In the genomic region with DNA sequence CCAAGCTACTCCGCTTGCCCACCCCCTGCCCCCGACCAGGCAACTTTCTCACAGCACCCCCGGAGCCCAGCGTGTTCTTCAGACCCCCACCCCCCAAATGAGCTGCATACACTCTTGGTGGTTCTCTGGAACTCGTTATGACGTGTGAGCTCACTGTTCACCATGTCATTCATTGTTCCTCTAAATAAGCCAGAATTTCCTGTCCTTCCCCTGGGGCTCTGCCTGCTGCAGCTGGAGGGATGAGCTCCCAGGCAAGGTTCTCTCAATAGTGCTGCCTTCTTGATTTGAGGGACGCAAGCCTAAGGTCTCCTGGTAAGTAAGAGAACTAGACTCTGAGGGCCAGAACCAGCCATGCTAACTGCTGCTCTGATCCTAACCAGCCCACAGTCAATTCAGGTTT, we compare ENCODE assay signal across 18 mouse cellular contexts. TPM values are rescaled to one million over a fixed set of nuclear protein-coding genes. Genes with fewer than 3 reads are reported as not detected.
DNase-seq lines count a peak whose midpoint lies in the region; ATAC-seq and TF ChIP-seq lines count a peak whose summit lies in the region.
"Had no signal": no experiment of that assay in that cellular context is flagged by ENCODE, and none has a peak within 500 bp of the region (broad histone marks: within the 10 kb centered on the region; RNA-seq: fewer than 3 reads in every experiment).

No protein-coding gene starts in this region.

- H3K4me2 ChIP-seq in hindbrain, embryonic 11.5 days (replicated peaks; ENCODE audit: low read depth, low read length) = no peak overlapping the region
- H3K4me2 ChIP-seq in stomach, embryonic 14.5 days (replicated peaks; ENCODE audit: low read depth, low read length) = no peak overlapping the region
- H3K4me2 ChIP-seq in stomach, postnatal 0 days (replicated peaks; ENCODE audit: low read depth) = no peak overlapping the region
- H3K4me2 ChIP-seq in limb, embryonic 11.5 days (ENCODE audit: low read depth, severe bottlenecking) = no peak overlapping the region
- no peak overlapping the region for H3K4me2 ChIP-seq in liver, embryonic 12.5 days
- H3K4me2 ChIP-seq: heart, embryonic 13.5 days had no signal

- peak overlapping the region; percentile 83 for H3K27ac ChIP-seq in hindbrain, embryonic 10.5 days
- no peak overlapping the region for H3K27ac ChIP-seq in hindbrain, embryonic 11.5 days (ENCODE audit: low read depth, low read length)
- peak overlapping the region; percentile 90 for H3K27ac ChIP-seq in stomach, embryonic 14.5 days (ENCODE audit: low read length)
- no peak overlapping the region; the same call in 1 of the 2 replicates for H3K27ac ChIP-seq in stomach, postnatal 0 days (replicated peaks)
- peak overlapping the region; percentile 95 for H3K27ac ChIP-seq in limb, embryonic 11.5 days (replicated peaks; ENCODE audit: low read depth, low read length)
- no peak overlapping the region for H3K27ac ChIP-seq in liver, embryonic 12.5 days
- H3K27ac ChIP-seq: layer of hippocampus, adult 2 months; midbrain, embryonic 10.5 days had no signal

- TF ChIP-seq CTCF in stomach, postnatal 0 days (IDR thresholded peaks at IDR 0.05; ENCODE audit: low read depth) = no peak

- WGBS in hindbrain, embryonic 10.5 days = 69% methylated on average over 7 of the region's 7 CpGs
- 62% methylated on average over 7 of the region's 7 CpGs for WGBS in hindbrain, embryonic 11.5 days
- WGBS in stomach, embryonic 14.5 days = 74% methylated on average over 7 of the region's 7 CpGs
- WGBS in stomach, postnatal 0 days = 67% methylated on average over 7 of the region's 7 CpGs
- WGBS in limb, embryonic 11.5 days = 37% methylated on average over 7 of the region's 7 CpGs
- WGBS in liver, embryonic 12.5 days (ENCODE audit: insufficient replicate concordance) = 51% methylated on average over 7 of the region's 7 CpGs

- no peak for TF ChIP-seq EP300 in stomach, postnatal 0 days (optimal IDR thresholded peaks at IDR 0.05)

- peaks cover 13% of the 10 kb centered on the region for H3K36me3 ChIP-seq in hindbrain, embryonic 10.5 days
- H3K36me3 ChIP-seq in hindbrain, embryonic 11.5 days (ENCODE audit: control insufficient read depth, insufficient read depth, low read length) = no peaks in the 10 kb centered on the region
- H3K36me3 ChIP-seq in stomach, embryonic 14.5 days (ENCODE audit: control insufficient read depth, insufficient read depth, low read length) = no peaks in the 10 kb centered on the region
- no peaks in the 10 kb centered on the region for H3K36me3 ChIP-seq in stomach, postnatal 0 days (ENCODE audit: control insufficient read depth, insufficient read depth, low read length)
- H3K36me3 ChIP-seq in limb, embryonic 11.5 days (ENCODE audit: control insufficient read depth, insufficient read depth, low read length) = no peaks in the 10 kb centered on the region
- H3K36me3 ChIP-seq in liver, embryonic 12.5 days = no peaks in the 10 kb centered on the region
- H3K36me3 ChIP-seq: heart, embryonic 13.5 days; midbrain, embryonic 10.5 days had no signal

- no peak for ATAC-seq in hindbrain, embryonic 11.5 days (ENCODE audit: low FRiP score)
- no peak for ATAC-seq in stomach, embryonic 14.5 days (ENCODE audit: insufficient number of reproducible peaks, insufficient read depth, low FRiP score, low read depth)
- no peak for ATAC-seq in stomach, postnatal 0 days (ENCODE audit: low FRiP score, low TSS enrichment)
- no peak for ATAC-seq in limb, embryonic 11.5 days (ENCODE audit: insufficient number of reproducible peaks, low FRiP score, low TSS enrichment, low read depth)
- no peak for ATAC-seq in liver, embryonic 12.5 days

- H3K4me3 ChIP-seq in hindbrain, embryonic 10.5 days = no peak overlapping the region
- H3K4me3 ChIP-seq in hindbrain, embryonic 11.5 days (ENCODE audit: low read depth, low read length) = no peak overlapping the region
- no peak overlapping the region for H3K4me3 ChIP-seq in stomach, embryonic 14.5 days (ENCODE audit: low read depth, low read length)
- no peak overlapping the region for H3K4me3 ChIP-seq in stomach, postnatal 0 days (ENCODE audit: low read depth, low read length)
- no peak overlapping the region for H3K4me3 ChIP-seq in limb, embryonic 11.5 days (ENCODE audit: low read depth, low read length)
- H3K4me3 ChIP-seq in liver, embryonic 12.5 days = no peak overlapping the region
- H3K4me3 ChIP-seq: heart, embryonic 13.5 days; layer of hippocampus, adult 2 months; midbrain, embryonic 10.5 days had no signal

- H3K9me3 ChIP-seq in hindbrain, embryonic 10.5 days = no peaks in the 10 kb centered on the region
- no peaks in the 10 kb centered on the region for H3K9me3 ChIP-seq in hindbrain, embryonic 11.5 days (ENCODE audit: control insufficient read depth, low read length)
- no peaks in the 10 kb centered on the region for H3K9me3 ChIP-seq in stomach, embryonic 14.5 days (ENCODE audit: control insufficient read depth, low read depth, low read length)
- no peaks in the 10 kb centered on the region for H3K9me3 ChIP-seq in stomach, postnatal 0 days (ENCODE audit: control insufficient read depth, low read length)
- H3K9me3 ChIP-seq in limb, embryonic 11.5 days (ENCODE audit: control insufficient read depth, low read length) = no peaks in the 10 kb centered on the region
- H3K9me3 ChIP-seq in liver, embryonic 12.5 days (replicated peaks) = no peaks in the 10 kb centered on the region
- H3K9me3 ChIP-seq: heart, embryonic 13.5 days; midbrain, embryonic 10.5 days had no signal

- 0 out of 2 replicates have a peak, but pooled peaks cover 4% of the 10 kb centered on the region for H3K27me3 ChIP-seq in hindbrain, embryonic 10.5 days (ENCODE audit: insufficient read depth, poor library complexity, severe bottlenecking)
- no peaks in the 10 kb centered on the region; the same call in 1 of the 2 replicates for H3K27me3 ChIP-seq in hindbrain, embryonic 11.5 days (ENCODE audit: control insufficient read depth, insufficient read depth, low read length)
- no peaks in the 10 kb centered on the region for H3K27me3 ChIP-seq in stomach, embryonic 14.5 days (ENCODE audit: control insufficient read depth, insufficient read depth, low read length)
- no peaks in the 10 kb centered on the region for H3K27me3 ChIP-seq in stomach, postnatal 0 days (ENCODE audit: control insufficient read depth, insufficient read depth, low read length)
- H3K27me3 ChIP-seq in limb, embryonic 11.5 days (ENCODE audit: control insufficient read depth, insufficient read depth, low read length) = no peaks in the 10 kb centered on the region
- peaks cover 24% of the 10 kb centered on the region for H3K27me3 ChIP-seq in liver, embryonic 12.5 days (replicated peaks)

- no peak for DNase-seq in hindbrain, embryonic 10.5 days (ENCODE audit: low spot score)
- DNase-seq in hindbrain, embryonic 11.5 days (ENCODE audit: low spot score) = no peak
- no peak for DNase-seq in stomach, postnatal 0 days (ENCODE audit: low spot score)
- DNase-seq in limb, embryonic 11.5 days (ENCODE audit: low spot score) = no peak
- no peak for DNase-seq in adrenal gland, postnatal 36 days
- DNase-seq: adrenal gland, postnatal 25 days; cerebellum, adult 8-10 months; gastrocnemius, postnatal 36 days; kidney, adult 11 months; kidney, postnatal 10 days; lung, postnatal 4 days; thymus, adult 2 months had no signal

- H3K4me1 ChIP-seq in hindbrain, embryonic 10.5 days (replicated peaks) = peaks cover 56% of the 10 kb centered on the region
- peaks cover 2% of the 10 kb centered on the region for H3K4me1 ChIP-seq in hindbrain, embryonic 11.5 days (replicated peaks; ENCODE audit: control insufficient read depth, insufficient read depth, low read length)
- H3K4me1 ChIP-seq in stomach, embryonic 14.5 days (ENCODE audit: control insufficient read depth, insufficient read depth, low read length) = peaks cover 49% of the 10 kb centered on the region
- peaks cover 7% of the 10 kb centered on the region for H3K4me1 ChIP-seq in stomach, postnatal 0 days (replicated peaks; ENCODE audit: control insufficient read depth, insufficient read depth)
- peaks cover 54% of the 10 kb centered on the region for H3K4me1 ChIP-seq in limb, embryonic 11.5 days (ENCODE audit: control insufficient read depth, insufficient read depth, low read length)
- no peaks in the 10 kb centered on the region for H3K4me1 ChIP-seq in liver, embryonic 12.5 days

- H3K9ac ChIP-seq in hindbrain, embryonic 11.5 days (ENCODE audit: low read depth, low read length) = no peak overlapping the region
- H3K9ac ChIP-seq in stomach, embryonic 14.5 days (replicated peaks; ENCODE audit: low read depth, low read length) = no peak overlapping the region
- H3K9ac ChIP-seq in stomach, postnatal 0 days (ENCODE audit: low read length) = no peak overlapping the region
- no peak overlapping the region for H3K9ac ChIP-seq in limb, embryonic 11.5 days (ENCODE audit: low read length)
- H3K9ac ChIP-seq in liver, embryonic 12.5 days = no peak overlapping the region
- H3K9ac ChIP-seq: heart, embryonic 13.5 days had no signal

RNA-seq across cellular contexts. Expression of a gene that starts 59.6 kb away (rescaled TPM):
- polyA plus RNA-seq in hindbrain, embryonic 10.5 days (2016; fragmentation: Nextera tagmentation; extraction: Ambion mirVana) = 10.7 and 12.0 TPM in 2 replicates
- 11.7 and 12.0 TPM in 2 replicates for polyA plus RNA-seq in hindbrain, embryonic 11.5 days (2014; fragmentation: Nextera tagmentation; extraction: Ambion mirVana)
- polyA plus RNA-seq in stomach, embryonic 14.5 days (2014; fragmentation: Nextera tagmentation; extraction: Ambion mirVana) = 15.9 and 19.2 TPM in 2 replicates
- 10.0 and 13.1 TPM in 2 replicates for polyA plus RNA-seq in stomach, postnatal 0 days (2015; fragmentation: Nextera tagmentation; extraction: Ambion mirVana)
- polyA plus RNA-seq in limb, embryonic 11.5 days (2014; fragmentation: Nextera tagmentation; extraction: Ambion mirVana) = 12.8 and 16.4 TPM in 2 replicates
- 0.97 and 1.5 TPM in 2 replicates for polyA plus RNA-seq in liver, embryonic 12.5 days (2016; fragmentation: Nextera tagmentation; extraction: Ambion mirVana)
- 10 to 100 TPM; 21.8 to 52.7 TPM for total RNA-seq in adrenal gland, postnatal 36 days (2021)
- total RNA-seq: monocyte, adult 5-6 weeks had no signal

Comparison
In these comparisons a context has a peak if more than half of its experiments do, and no peak if none do; other contexts are left out.
1. H3K27ac ChIP-seq: peak in hindbrain, embryonic 10.5 days (single experiment), stomach, embryonic 14.5 days (single experiment) and limb, embryonic 11.5 days (single experiment); none in hindbrain, embryonic 11.5 days (single experiment), stomach, postnatal 0 days (single experiment) and liver, embryonic 12.5 days (single experiment).